Mouse (Mus musculus) intestine, postnatal 0 days (tissue): ENCODE results near the gene B4galt1. TPM values are rescaled to one million over a fixed set of nuclear protein-coding genes. Genes with fewer than 3 reads are reported as not detected.

Experiments used
- ATAC-seq: fragments of 200-750 bp; cut with Nextera tagmentation; 2 replicates; pipeline ENCODE4 v1.8.0; 2017; ENCODE audit warnings: mild to moderate bottlenecking, moderate TSS enrichment, moderate library complexity
- H3K27ac ChIP-seq: fragments of 300-500 bp; sonication (generic); 2 replicates; pipeline ENCODE4 v1.5.1; 2014; ENCODE audit warnings: mild to moderate bottlenecking, low read depth, low read length, moderate library complexity
- H3K27me3 ChIP-seq: fragments of 300-500 bp; sonication (generic); replicated peaks from 2 replicates; pipeline ENCODE4 v1.6.1; 2014; ENCODE audit warnings: low read length, mixed read lengths; ENCODE audit not compliant: control insufficient read depth, insufficient read depth
- H3K36me3 ChIP-seq: fragments of 300-500 bp; sonication (generic); 2 replicates; pipeline ENCODE4 v1.6.1; 2014; ENCODE audit warnings: mild to moderate bottlenecking, moderate library complexity; ENCODE audit not compliant: control insufficient read depth, insufficient read depth
- H3K4me1 ChIP-seq: fragments of 300-500 bp; sonication (generic); replicated peaks from 2 replicates; pipeline ENCODE4 v1.6.1; 2014; ENCODE audit warnings: antibody characterized with exemption, low read length, mixed read lengths; ENCODE audit not compliant: control insufficient read depth, insufficient read depth
- H3K4me2 ChIP-seq: fragments of 300-500 bp; sonication (generic); replicated peaks from 2 replicates; pipeline ENCODE4 v1.6.1; 2014; ENCODE audit warnings: low read depth, mild to moderate bottlenecking, moderate library complexity
- H3K4me3 ChIP-seq: fragments of 300-500 bp; sonication (generic); 2 replicates; pipeline ENCODE4 v1.5.1; 2014; ENCODE audit warnings: low read depth, low read length
- H3K9ac ChIP-seq: fragments of 300-500 bp; sonication (generic); 2 replicates; pipeline ENCODE4 v1.6.1; 2014; ENCODE audit warnings: mild to moderate bottlenecking, low read depth, low read length
- H3K9me3 ChIP-seq: fragments of 300-500 bp; sonication (generic); 2 replicates; pipeline ENCODE4 v1.6.1; 2016; ENCODE audit warnings: mixed run types; ENCODE audit not compliant: control insufficient read depth
- CTCF ChIP-seq: sonication (generic); IDR thresholded peaks from 2 replicates; pipeline ENCODE4 v1.5.1; 2016; ENCODE audit warnings: low read depth, mild to moderate bottlenecking, control low read depth, antibody characterized with exemption, moderate library complexity
- WGBS: fragments of 180-500 bp; shearing (Covaris S2); extraction: QIAGEN DNeasy Blood & Tissue Kit; methylation state at CpG from one replicate; pipeline ENCODE4 v1.1.7; 2014; 5-methylcytosine and 5-hydroxymethylcytosine counted together
- polyA plus RNA-seq: library from polyadenylated mRNA; unstranded; fragments of >200 nt; fragmentation: Nextera tagmentation; extraction: Ambion mirVana; gene quantifications from 2 replicates; pipeline ENCODE4 v1.2.1, GENCODE M21; 2015

B4galt1 gene
- polyA plus RNA-seq, 1 experiment from 2014 or later, result 15.3 TPM

DNA sequence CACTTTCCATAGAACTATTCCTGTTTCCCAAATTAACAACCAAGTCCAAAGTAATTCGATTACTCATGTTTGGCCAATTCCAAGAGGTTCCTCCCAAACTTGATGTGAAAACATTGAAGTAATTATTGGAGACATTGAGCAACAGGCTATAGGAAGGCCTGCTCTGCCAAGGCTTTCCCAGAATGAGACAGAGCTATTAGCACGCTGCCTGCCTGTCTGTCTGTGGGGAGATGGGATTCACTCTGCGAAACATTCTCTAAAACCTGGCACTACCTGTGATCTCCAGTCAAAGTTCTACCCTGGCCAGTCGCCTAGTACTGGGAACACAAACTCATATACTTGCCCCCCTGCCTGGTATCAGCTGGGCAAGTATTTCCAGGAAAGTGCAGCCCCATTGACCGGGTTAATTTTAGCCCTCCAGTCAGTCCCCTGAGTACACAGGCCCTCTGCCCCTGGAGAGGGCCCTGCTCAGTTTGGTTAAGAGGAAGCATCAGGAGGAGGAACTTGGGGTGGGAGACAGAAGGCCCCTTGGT, 1.5 kb downstream of the B4galt1 start:
- Histone ChIP-seq H3K36me3 (no peaks in the 10 kb centered on the region; the same call in 1 of the 2 replicates), H3K4me3 (peak overlapping the region; percentile 71), H3K9ac (peak overlapping the region; percentile 77), H3K27ac (peak overlapping the region; percentile 86), H3K27me3 (0 out of 2 replicates have a peak, but pooled peaks cover 4% of the 10 kb centered on the region), H3K9me3 (no peaks in the 10 kb centered on the region), H3K4me2 (peak overlapping the region; percentile 84), H3K4me1 (peaks cover 2% of the 10 kb centered on the region; the same call in 1 of the 2 replicates)
- no peak for ATAC-seq
- WGBS, result 46% methylated on average over 5 of the region's 5 CpGs
- no peak for TF ChIP-seq CTCF

- H3K9ac ChIP-seq, result peak overlapping the region; percentile 26; the same call in 1 of the 2 replicates
- H3K27ac ChIP-seq, result peak overlapping the region; percentile 86; the same call in 1 of the 2 replicates
- WGBS, result 38% methylated on average over 4 of the region's 4 CpGs
- H3K4me1 ChIP-seq, result peaks cover 5% of the 10 kb centered on the region; the same call in 1 of the 2 replicates
- peak overlapping the region; percentile 71 for H3K4me3 ChIP-seq
- TF ChIP-seq CTCF, result no peak
- peak overlapping the region; percentile 84 for H3K4me2 ChIP-seq
- no peak for ATAC-seq
- H3K36me3 ChIP-seq, result no peaks in the 10 kb centered on the region; the same call in 1 of the 2 replicates
- H3K9me3 ChIP-seq, result no peaks in the 10 kb centered on the region
- 0 out of 2 replicates have a peak, but pooled peaks cover 4% of the 10 kb centered on the region for H3K27me3 ChIP-seq
Measured at GRCm38 (mm10) chr4:40851763-40852248, 2.0 kb downstream of the B4galt1 start.

DNA sequence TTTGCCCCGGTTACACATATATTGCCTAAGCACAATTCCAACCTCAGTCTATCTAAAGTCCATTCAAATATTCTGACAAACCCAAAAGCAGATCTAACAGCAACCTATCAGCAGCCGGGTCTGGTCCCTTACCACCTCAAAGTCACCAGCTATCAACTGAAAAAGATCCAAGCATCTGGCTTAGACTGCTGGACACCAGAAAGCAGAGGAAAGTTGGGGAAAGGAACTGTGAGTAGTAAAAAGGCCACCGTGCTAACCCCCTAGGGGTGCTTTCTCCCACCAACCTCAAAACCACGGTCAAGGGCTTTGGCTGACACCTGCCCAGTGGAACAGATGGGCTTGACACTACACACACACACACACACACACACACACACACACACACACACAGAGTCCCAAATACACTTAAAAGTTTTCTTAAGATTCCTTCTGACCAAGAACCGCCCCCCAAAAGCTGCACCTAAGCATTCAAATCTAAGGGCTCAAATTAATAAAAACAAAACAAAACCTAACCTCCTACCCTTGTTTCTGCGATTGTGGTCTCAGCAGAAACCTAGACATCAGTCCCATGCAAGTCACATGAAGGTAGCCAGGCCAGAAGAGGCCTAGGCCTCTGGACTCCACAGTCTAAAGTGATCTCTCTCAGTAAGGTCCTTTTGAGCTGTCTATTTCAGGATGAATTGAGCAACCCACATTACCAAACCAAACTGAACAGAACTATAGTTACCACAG, 2.6 kb downstream of the B4galt1 start:
- Histone ChIP-seq H3K36me3 (no peaks in the 10 kb centered on the region; the same call in 1 of the 2 replicates), H3K9ac (peak overlapping the region; percentile 46), H3K4me2 (peak overlapping the region; percentile 84), H3K27ac (peak overlapping the region; percentile 6; the same call in 1 of the 2 replicates), H3K4me3 (peak overlapping the region; percentile 71), H3K27me3 (0 out of 2 replicates have a peak, but pooled peaks cover 4% of the 10 kb centered on the region), H3K4me1 (peaks cover 5% of the 10 kb centered on the region; the same call in 1 of the 2 replicates), H3K9me3 (no peaks in the 10 kb centered on the region)
- TF ChIP-seq CTCF, result no peak
- WGBS, result 70% methylated on average over 6 of the region's 6 CpGs
- no peak for ATAC-seq

DNA sequence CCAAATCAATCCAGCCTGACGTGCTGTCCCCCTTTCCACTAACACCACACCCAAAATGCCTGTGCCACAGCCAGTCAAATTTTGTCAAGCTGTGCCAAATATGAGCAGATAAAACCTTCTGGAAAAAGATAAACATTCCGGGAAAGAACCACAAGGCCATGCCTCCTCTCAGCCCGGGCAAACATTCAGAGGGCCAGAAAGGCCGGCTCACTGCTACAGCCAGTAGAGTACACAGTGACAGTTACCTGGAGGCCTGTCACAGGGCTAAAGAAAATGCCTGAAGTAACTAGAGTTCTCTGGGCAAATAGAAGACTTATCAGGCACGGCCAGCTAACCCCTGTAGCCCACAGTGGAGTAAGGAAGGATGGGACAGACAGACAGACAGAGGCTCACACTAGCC, 3.2 kb downstream of the B4galt1 start:
- 48% methylated on average over 5 of the region's 5 CpGs for WGBS
- Histone ChIP-seq H3K9ac (peak overlapping the region; percentile 46), H3K9me3 (no peaks in the 10 kb centered on the region), H3K27me3 (0 out of 2 replicates have a peak, but pooled peaks cover 4% of the 10 kb centered on the region), H3K4me3 (no peak overlapping the region; the same call in 1 of the 2 replicates), H3K4me2 (peak overlapping the region; percentile 84), H3K27ac (no peak overlapping the region), H3K36me3 (no peaks in the 10 kb centered on the region; the same call in 1 of the 2 replicates), H3K4me1 (peaks cover 5% of the 10 kb centered on the region; the same call in 1 of the 2 replicates)
- TF ChIP-seq CTCF, result no peak
- ATAC-seq, result no peak

GRCm38 (mm10) chr4:40849518-40849917, 4.3 kb downstream of the B4galt1 start:
- 86% methylated on average over 3 of the region's 3 CpGs for WGBS
- Histone ChIP-seq H3K9ac (no peak overlapping the region), H3K36me3 (no peaks in the 10 kb centered on the region; the same call in 1 of the 2 replicates), H3K9me3 (no peaks in the 10 kb centered on the region), H3K4me3 (no peak overlapping the region), H3K4me1 (peaks cover 5% of the 10 kb centered on the region; the same call in 1 of the 2 replicates), H3K27me3 (0 out of 2 replicates have a peak, but pooled peaks cover 4% of the 10 kb centered on the region), H3K4me2 (no peak overlapping the region), H3K27ac (no peak overlapping the region)
- ATAC-seq, result no peak
- TF ChIP-seq CTCF, result no peak

GRCm38 (mm10) chr4:40848246-40848645, 5.6 kb downstream of the B4galt1 start:
- Histone ChIP-seq H3K4me1 (peaks cover 5% of the 10 kb centered on the region; the same call in 1 of the 2 replicates), H3K9me3 (no peaks in the 10 kb centered on the region), H3K4me2 (no peak overlapping the region), H3K27ac (no peak overlapping the region), H3K9ac (no peak overlapping the region), H3K27me3 (peaks cover 4% of the 10 kb centered on the region; the same call in 1 of the 2 replicates), H3K4me3 (no peak overlapping the region), H3K36me3 (no peaks in the 10 kb centered on the region; the same call in 1 of the 2 replicates)
- no peak for TF ChIP-seq CTCF
- WGBS, result 94% methylated on average over 8 of the region's 8 CpGs
- ATAC-seq, result no peak
